Mouse (Mus musculus) embryo, embryonic 9.5 days (tissue): ENCODE measurements around the gene Gm10295.

Experiments
- DNase-seq: peaks from one replicate; pipeline ENCODE4 v3.0.0-alpha.2; 2017; ENCODE audit errors: extremely low spot score

Gm10295 gene

GRCm38 (mm10) chr7:71355596-71355995 is 4.3 kb upstream of the Gm10295 start:
- DNase-seq = no peak

- no peak for DNase-seq
These were observed 2.4 kb downstream of the Gm10295 start for GRCm38 (mm10) chr7:71348922-71349321.

- DNase-seq = no peak
These were observed 26.2 kb downstream of the Gm10295 start for GRCm38 (mm10) chr7:71324919-71325583.

- no peak for DNase-seq
These were observed 38.0 kb downstream of the Gm10295 start for GRCm38 (mm10) chr7:71313148-71313765.

GRCm38 (mm10) chr7:71312375-71312774 is 38.9 kb downstream of the Gm10295 start:
- no peak for DNase-seq

- DNase-seq = no peak
These were observed 39.9 kb downstream of the Gm10295 start for GRCm38 (mm10) chr7:71311411-71311810.

GRCm38 (mm10) chr7:71308051-71308450 is 43.2 kb downstream of the Gm10295 start:
- DNase-seq = no peak

GRCm38 (mm10) chr7:71302714-71303113 is 48.6 kb downstream of the Gm10295 start:
- no peak for DNase-seq
